Mouse (Mus musculus): ENCODE measurements around the gene Dab1.

Dab1 gene

DNA sequence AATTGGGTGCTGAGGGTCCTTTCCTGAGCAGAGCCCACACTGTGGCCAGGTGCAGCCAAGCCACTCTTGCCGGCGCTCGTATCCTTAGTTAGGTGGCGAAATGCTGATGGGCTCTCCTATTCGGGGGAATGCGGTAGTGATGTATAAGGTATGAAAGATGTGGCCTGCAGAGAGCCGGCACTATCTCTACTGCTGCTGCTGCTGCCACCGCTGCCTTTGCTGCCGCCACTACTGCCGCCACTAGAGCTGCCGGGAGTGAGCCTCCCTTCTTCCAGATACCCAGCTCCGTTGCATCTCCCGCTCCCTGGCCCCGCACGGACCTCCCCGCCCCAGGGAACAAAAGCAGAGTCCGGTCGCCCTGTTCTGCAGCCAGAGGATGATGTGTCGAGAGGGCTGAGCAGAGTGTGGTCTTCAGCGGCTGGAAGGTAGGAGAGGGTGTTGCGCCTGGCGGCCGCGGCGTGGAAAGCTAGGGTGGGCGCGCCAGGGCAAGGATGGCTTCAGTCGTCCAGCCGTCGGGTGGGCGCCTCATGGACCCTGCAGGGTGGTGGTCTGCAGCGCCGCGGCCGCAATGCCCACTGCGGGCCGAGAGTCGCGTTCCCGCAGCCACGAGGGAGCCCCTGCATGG is at the start of gene Dab1:
Gene Dab1 (plus strand): TSS at position 39 of the 625 bp plus-strand sequence.
- no peak for DNase-seq (ENCODE audit: extremely low read depth, insufficient read length, low spot score)

DNA sequence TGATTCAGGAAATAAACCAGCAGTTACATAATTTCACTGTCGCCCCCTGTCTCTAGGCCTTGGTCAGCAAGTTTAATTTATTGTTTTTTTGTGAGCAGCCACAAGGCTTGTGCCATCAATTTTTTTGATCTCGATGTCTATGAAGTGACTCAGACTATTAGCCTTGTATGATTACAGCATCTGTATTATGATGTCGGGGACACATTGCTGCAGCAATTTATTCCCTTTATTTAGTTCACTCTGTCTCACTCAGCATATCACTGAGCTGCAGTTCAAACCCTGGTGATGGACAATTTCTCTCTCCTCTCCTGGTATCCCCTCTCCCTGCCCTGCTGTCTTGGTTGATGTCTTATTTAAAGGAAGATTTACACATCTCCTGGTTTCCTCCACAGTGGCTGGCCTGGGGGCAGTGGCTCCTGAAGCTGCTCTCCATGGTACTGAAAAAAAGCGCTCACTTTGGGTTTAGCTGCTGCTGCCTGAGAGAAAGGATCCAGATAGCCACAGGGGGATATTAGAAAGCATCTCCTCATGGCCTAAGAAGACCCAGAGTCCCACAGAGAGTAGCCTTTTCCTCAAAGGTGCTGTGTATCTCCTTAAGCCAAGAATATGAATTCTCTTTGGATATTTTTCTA is 47.3 kb upstream of the Dab1 start:
- no peak for DNase-seq (ENCODE audit: extremely low read depth, insufficient read length, low spot score)

DNA sequence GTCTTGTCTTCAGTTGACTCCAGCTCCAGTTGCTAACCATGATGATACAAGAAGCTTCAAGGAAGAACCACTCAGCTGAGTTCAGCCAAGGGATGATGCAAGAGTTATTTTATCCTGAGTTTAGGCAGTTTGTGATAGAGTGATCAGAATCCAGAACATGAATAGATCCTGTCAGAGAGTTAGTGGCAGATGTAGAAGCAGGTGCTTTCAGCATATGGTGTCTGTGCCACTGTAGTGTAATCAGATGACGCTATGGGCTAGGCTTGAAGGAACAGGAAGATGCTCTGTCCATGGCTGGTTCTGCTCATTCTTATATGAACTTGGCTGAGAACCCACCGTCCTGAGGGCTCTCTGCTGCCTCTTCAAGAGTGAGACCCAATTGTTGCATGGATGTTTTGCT is 43.6 kb upstream of the Dab1 start:
- DNase-seq (ENCODE audit: extremely low read depth, insufficient read length, low spot score): no peak

GRCm38 (mm10) chr4:103576305-103576704 is 42.9 kb upstream of the Dab1 start:
- DNase-seq (ENCODE audit: extremely low read depth, insufficient read length, low spot score): no peak

DNA sequence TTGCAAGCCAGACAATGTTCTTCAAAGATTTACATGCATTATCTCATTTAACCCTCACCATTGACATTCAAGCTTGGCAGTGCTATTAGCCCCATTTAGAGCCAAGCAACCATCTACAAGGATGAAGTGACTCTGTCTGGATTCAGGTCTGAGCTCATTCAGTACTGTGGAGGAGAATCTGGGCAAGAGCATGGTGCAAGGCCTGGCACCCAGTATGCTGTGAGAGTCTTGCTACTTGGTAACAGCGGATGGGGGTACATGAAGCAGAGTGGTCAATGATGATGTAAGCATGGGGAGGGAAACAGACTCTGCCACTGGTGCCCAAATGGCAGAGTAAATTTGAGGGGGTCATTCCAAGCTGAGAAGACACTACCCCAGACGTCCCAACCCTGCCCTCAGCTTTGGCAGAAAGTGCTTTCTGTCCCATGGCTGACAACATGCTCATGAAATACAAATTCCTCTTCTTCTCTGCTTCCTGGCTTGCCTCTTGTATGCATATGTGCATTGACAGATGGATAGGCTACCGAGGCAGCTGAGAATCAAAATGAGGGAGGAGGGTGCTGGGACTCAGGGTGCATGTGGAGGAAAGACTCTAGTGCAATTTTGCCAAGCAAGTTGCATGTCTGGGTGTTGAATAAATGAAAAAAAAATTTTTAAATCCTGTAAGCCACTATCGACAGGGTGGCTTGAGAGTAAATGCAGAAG is 41.9 kb upstream of the Dab1 start:
- DNase-seq (ENCODE audit: extremely low read depth, insufficient read length, low spot score): no peak

- no peak for DNase-seq (ENCODE audit: extremely low read depth, insufficient read length, low spot score)
These were observed 41.3 kb upstream of the Dab1 start for GRCm38 (mm10) chr4:103577821-103578220.

- peak; percentile 54 for DNase-seq (ENCODE audit: extremely low read depth, insufficient read length, low spot score)
These were observed 39.1 kb upstream of the Dab1 start for GRCm38 (mm10) chr4:103580021-103580420.

- no peak for DNase-seq (ENCODE audit: extremely low read depth, insufficient read length, low spot score)
These were observed 4.1 kb upstream of the Dab1 start for GRCm38 (mm10) chr4:103615011-103615410.

GRCm38 (mm10) chr4:103619946-103620371 is 800 bp downstream of the Dab1 start:
- DNase-seq (ENCODE audit: extremely low read depth, insufficient read length, low spot score): no peak

GRCm38 (mm10) chr4:103620590-103621155 is 1.5 kb downstream of the Dab1 start:
- DNase-seq (ENCODE audit: extremely low read depth, insufficient read length, low spot score): no peak

DNA sequence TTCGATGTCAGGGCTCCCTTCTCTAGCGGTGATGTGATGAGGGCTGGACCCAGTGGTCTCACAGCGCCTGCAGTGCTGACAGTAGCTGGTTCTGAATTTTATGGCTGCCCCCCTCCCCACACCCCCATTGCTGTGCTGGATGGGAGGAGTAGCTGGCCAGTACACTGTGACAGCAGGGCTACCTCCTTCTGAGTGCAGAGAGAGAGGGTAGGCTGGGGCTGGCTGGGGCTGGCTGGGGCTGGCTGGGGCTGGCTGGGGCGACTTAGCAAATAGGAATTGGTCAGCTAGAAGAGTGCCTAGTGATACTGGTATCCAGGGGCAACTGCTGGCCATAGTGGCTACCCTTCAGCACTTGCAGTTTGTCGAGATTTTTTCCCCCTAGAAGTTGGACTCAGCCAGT is 2.4 kb downstream of the Dab1 start:
- no peak for DNase-seq (ENCODE audit: extremely low read depth, insufficient read length, low spot score)

DNA sequence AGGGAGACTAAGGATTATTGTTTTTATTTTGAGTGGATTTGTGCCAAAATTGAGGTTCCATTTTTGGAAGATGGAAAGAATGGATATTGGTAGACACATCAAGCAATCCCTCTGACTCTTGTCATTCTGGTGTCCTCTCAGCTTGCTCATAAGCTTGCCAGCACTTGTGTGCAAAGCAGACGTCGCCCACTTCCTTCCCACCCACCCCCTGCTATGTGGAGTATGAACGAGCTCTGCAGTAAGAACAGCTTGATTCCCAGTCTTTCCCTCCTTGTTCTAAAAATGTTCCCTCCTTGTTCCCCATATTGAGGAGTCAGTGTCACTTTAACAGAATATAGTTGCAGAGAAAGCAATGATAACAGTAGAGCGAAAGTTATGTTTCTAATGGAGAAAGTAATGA is 11.0 kb downstream of the Dab1 start:
- DNase-seq (ENCODE audit: extremely low read depth, insufficient read length, low spot score): no peak

DNA sequence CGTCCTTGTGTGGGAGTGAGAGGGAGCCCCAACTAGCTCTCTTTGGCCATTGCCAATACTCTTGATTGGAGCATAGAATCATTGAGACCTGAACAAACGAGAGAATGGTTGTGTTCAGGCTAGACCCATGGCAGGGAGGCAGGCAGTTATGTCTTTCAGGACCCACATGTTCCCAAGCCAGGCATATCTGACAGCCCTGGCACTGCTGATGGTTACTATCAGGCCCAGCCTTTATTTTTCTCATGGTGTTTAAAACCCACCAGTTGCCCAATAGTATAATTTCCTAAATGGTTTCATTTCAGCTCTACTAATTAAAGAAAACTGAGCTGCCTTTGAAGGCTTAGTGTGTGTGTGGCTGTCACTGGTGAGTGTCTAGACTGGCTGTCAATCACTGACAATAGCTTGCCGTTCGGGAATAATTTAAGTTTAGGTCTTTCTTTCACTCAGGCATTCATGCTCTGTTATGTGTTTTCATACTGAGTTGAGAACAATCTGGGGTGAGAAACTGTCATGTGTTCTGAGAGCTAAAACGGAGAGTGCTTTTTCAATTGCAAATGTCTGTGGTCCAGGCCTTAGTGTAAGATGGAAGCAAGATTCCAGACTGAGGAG is 17.1 kb downstream of the Dab1 start:
- DNase-seq (ENCODE audit: extremely low read depth, insufficient read length, low spot score): no peak

DNA sequence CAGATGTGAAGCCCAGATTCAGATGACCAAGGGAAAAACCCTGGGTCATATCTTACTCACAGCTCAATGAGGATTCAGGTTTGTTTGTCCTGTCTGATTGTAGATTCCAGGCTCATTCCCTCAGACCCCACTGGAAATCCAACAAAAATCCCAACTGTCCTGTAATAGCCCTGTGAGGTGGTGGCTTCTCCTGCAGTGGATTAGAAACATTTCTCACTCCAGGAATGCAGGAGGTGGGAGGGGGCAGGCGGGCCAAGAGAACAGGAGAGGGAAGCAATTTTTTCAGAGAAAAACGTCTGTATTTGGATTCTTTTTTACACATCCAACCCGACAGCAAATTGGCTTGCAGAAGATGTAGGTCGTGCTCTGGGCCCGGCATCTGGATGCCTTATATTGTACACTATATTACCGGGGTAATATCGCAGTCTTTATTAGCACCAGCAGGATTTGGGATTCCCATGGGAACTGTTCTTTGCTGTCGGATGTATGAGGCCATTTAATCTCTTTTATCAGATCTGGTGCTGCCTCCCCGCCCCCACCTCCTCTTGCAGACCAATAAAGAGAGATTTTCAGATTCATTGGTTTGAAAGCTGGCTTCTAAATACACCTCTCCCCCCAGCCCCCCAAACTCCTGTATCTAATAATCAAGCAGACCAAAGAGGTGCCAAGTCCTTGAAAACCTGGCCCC is 29.2 kb downstream of the Dab1 start:
- no peak for DNase-seq (ENCODE audit: extremely low read depth, insufficient read length, low spot score)

- DNase-seq (ENCODE audit: extremely low read depth, insufficient read length, low spot score): no peak
These were observed 36.6 kb downstream of the Dab1 start for GRCm38 (mm10) chr4:103655740-103656139.

DNA sequence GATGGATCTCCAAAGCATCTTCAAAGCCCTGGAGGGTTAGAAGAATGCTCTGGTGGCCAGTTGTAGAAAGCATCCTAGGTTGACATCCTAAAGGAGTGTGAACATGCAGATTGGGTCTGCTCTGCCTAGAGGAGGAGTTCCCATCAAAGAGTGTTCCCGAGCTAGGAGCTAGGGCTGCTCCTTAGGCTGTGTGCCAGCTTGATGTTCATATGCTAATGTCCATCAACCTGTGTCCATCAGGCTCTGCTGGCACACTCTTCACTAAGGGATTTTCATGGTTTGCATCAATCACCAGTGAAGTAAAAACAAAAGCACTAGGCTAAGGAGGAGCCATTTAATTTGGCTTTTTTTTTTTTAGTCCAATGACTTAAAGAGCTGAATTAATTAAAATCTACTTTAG is 42.2 kb downstream of the Dab1 start:
- DNase-seq (ENCODE audit: extremely low read depth, insufficient read length, low spot score): no peak

DNA sequence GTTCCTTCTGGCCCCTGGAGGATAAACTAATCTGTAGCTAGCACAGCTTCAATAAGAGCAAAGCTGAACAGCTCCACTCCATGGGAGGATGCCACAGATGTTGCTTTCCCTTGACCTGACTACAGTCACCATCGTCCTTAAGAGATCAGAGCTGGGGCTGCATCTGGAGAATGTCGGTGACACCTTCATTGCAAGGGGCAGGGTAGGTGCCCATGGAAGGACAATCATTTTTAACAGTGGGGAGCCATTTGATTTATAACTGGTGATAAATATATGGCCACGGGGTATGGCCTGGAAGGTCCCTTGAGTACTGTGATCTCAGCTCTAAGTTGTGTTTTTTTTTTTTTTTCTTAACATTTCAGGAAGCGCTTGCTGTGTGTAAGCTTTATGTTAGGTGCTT is 48.3 kb downstream of the Dab1 start:
- no peak for DNase-seq (ENCODE audit: extremely low read depth, insufficient read length, low spot score)

DNA sequence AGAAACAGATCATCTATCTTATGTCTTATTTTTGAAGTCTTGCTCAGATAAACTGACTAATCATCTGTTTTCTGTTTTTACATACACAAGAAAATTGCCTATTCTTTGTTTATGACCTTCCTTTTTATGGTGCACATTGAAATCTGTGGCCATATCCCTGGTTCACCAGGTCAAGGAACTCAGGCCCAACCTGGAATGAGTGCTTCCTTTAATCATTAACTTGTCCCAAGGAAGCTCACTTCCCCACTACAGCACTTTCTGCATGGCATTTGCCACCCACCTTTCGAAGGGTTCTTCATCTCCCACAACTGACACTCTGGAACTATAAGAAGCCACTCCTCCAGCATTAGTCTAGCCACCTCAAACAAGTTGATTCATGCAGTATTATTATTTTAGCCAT is 58.0 kb downstream of the Dab1 start:
- DNase-seq (ENCODE audit: extremely low read depth, insufficient read length, low spot score): no peak

GRCm38 (mm10) chr4:103678501-103678900 is 59.3 kb downstream of the Dab1 start:
- DNase-seq (ENCODE audit: extremely low read depth, insufficient read length, low spot score): no peak

- no peak for DNase-seq (ENCODE audit: extremely low read depth, insufficient read length, low spot score)
These were observed 66.0 kb downstream of the Dab1 start for GRCm38 (mm10) chr4:103685136-103685535.

GRCm38 (mm10) chr4:103691717-103692116 is 72.6 kb downstream of the Dab1 start:
- DNase-seq (ENCODE audit: extremely low read depth, insufficient read length, low spot score): no peak
